Mouse (Mus musculus) cerebellum, adult 11-12 months (tissue): ENCODE measurements around the gene Parm1.

ENCODE experiments used
- DNase-seq: peaks from one replicate; pipeline ENCODE4 v3.0.0; 2022

Gene Parm1

DNA sequence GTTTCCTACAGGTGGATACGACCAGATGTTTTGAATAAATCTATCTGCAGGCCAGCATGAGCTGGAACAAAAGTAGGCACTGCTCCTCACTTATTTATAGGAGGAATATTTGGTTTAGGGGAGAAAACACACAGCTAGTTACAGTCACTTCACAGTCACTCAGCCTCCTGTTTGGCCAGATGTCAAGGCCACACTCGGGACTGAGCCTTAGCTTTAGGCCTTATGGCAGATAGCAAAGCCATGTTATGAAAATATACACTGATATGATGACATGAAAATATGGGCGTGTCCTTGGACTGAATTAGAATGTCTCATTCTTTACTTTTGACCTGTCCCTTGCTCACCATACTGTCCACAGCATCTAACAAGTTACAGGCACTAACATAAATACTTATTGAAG is 137.8 kb downstream of the Parm1 start:
- DNase-seq = no peak

- DNase-seq = no peak
These were observed 145.3 kb downstream of the Parm1 start for GRCm38 (mm10) chr5:91662715-91663114.

GRCm38 (mm10) chr5:91667127-91667526 is 149.7 kb downstream of the Parm1 start:
- no peak for DNase-seq

DNA sequence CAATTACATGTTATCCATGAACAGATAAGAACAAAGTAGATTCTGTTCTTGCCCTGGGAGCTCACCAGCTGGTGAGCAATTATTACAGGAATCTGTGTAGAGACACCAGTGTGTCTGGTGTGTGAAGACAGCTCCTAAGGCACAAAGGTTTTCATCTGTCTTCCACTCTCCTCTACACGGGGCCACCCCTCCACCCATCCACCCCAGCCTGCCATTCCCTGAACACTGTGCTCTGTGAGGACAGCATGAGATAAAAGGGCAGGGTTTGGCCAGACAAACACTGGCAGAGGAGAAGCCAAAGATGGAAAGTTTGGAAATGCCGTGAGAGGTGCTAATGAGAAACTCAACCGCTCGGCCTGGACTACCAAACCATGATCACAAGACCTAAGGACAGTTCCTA is 151.8 kb downstream of the Parm1 start:
- no peak for DNase-seq
